Mouse (Mus musculus) lung, postnatal 0 days (tissue): Measurements from ENCODE around the gene Tagln3.

Source experiments
- CTCF ChIP-seq: IDR thresholded peaks from 2 replicates; pipeline ENCODE4 v1.5.1; 2016; ENCODE audit warnings: antibody characterized with exemption, mild to moderate bottlenecking
- EP300 ChIP-seq: IDR thresholded peaks from 2 replicates; pipeline ENCODE4 v1.6.1; 2016; ENCODE audit warnings: antibody characterized with exemption, mild to moderate bottlenecking, control low read depth

DNA sequence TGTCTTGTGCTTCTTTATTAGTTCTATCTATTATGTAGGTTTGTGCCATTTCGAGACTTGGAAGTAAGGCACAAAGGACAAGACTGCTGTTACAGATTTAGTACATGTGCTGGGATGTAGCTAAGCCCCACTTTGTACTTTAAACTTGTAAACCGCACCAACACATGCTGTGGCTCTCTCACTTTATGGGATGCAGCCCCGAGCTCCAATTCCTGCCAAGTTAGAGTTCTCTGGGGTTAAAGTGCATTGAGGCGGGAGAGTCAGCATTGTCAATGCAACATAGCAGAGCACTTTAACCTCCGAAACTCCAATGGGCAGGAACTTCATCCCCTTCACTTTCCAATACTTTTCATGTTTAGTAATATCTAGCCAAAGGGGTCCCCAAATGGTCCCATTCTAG lies 4.8 kb upstream of the Tagln3 start:
- TF ChIP-seq CTCF (no peak), EP300 (no peak)
